Mouse (Mus musculus) testis, adult 2 months (tissue): ENCODE measurements at regions not wholly inside any gene's neighbourhood (a gene's known extent, or its start where the extent isn't known, plus 50 kb on each side); places are given as distances from the start of the nearest gene placed in this dataset.

Source experiments
- H3K27ac ChIP-seq: fragments of 200-500 bp; 2 replicates; pipeline ENCODE4 v1.5.1; 2012; ENCODE audit warnings: low read depth, low read length; ENCODE audit not compliant: control insufficient read depth, insufficient read depth
- H3K27me3 ChIP-seq: fragments of 200-500 bp; 2 replicates; pipeline ENCODE4 v1.6.1; 2012; ENCODE audit warnings: mild to moderate bottlenecking, low read length, moderate library complexity; ENCODE audit not compliant: control insufficient read depth, insufficient read depth
- H3K36me3 ChIP-seq: fragments of 200-500 bp; 2 replicates; pipeline ENCODE4 v1.6.1; 2012; ENCODE audit warnings: mild to moderate bottlenecking, low read length; ENCODE audit not compliant: control insufficient read depth, insufficient read depth
- H3K4me1 ChIP-seq: fragments of 200-500 bp; 2 replicates; pipeline ENCODE4 v1.6.1; 2012; ENCODE audit warnings: low read length; ENCODE audit not compliant: control insufficient read depth, insufficient read depth
- H3K4me3 ChIP-seq: fragments of 200-500 bp; 2 replicates; pipeline ENCODE4 v1.5.1; 2012; ENCODE audit warnings: low read depth, mild to moderate bottlenecking, low read length, moderate library complexity, mixed read lengths; ENCODE audit not compliant: control insufficient read depth
- CTCF ChIP-seq: fragments of 200-500 bp; IDR thresholded peaks from 2 replicates; pipeline ENCODE4 v1.5.1; 2012; ENCODE audit warnings: low read depth, mild to moderate bottlenecking, inconsistent platforms, low read length, moderate library complexity; ENCODE audit not compliant: control insufficient read depth, insufficient read depth, insufficient replicate concordance
- POLR2A ChIP-seq: fragments of 200-500 bp; IDR thresholded peaks from 2 replicates; pipeline ENCODE4 v1.6.1; 2012; ENCODE audit warnings: low read depth, mild to moderate bottlenecking, inconsistent platforms, low read length, moderate library complexity; ENCODE audit not compliant: control insufficient read depth

DNA sequence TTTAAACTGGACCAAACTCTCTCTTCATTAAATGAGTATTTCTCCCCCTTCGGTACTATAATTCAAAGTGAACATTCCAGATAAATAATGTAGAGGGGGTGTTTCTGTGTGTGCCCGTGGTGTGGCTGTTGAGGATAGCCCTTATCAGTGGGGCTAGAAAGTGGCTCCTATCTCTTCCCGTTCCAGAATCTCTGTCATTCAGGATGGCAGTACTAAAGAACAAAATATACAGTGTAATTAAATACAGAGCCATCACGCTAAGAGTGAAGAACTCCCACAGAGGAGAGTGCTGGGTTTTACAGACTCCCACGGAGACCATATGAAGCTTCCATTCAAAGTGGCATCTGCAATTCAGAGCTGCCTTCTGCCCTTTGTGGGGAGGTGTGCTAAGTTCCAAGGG, 229.8 kb downstream of the Gm10295 start:
- Histone ChIP-seq H3K27ac (no peak overlapping the region), H3K4me3 (no peak overlapping the region), H3K36me3 (no peaks in the 10 kb centered on the region), H3K27me3 (no peaks in the 10 kb centered on the region), H3K4me1 (no peaks in the 10 kb centered on the region)
- TF ChIP-seq CTCF (no peak), POLR2A (no peak)

DNA sequence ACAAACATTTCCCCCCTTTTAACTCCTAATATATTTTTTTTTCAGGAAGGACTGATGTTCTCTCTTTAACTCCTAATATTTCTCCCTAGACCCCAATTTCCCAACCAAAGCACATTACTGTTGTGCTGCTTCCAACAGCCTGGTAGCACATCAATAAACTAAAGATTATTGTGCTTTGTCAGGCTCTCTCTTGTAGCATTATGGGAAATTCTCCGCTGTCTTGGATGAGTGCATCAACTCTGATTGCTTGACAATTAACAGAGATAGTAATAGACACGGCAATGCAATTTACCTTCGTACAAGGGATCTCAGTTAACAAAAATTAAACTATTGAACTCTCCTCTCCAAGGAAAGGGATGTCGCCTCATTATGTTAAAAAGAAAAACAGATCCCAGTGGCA, 230.3 kb downstream of the Gm10295 start:
- TF ChIP-seq CTCF (no peak), POLR2A (no peak)
- Histone ChIP-seq H3K4me1 (no peaks in the 10 kb centered on the region), H3K4me3 (no peak overlapping the region), H3K36me3 (no peaks in the 10 kb centered on the region), H3K27me3 (no peaks in the 10 kb centered on the region), H3K27ac (no peak overlapping the region)

DNA sequence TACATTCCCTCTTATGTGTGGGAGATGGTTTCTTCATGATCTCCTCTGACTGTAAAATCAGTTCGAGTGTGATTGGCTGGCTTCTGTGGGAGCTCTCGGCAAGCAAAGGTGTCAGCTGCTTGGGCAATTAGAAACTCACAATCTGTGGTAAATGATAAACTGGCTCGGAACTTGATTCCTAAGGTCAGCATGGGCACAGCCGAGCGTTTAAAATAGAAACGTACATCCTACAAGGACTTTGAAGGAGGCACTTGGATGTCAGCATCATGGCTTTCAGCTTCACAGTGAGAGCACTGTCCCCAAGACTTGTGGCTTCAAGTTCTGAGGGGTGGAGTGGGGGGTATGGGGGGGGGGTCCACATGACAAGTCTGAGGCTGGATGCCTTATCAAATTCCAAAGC, 231.3 kb downstream of the Gm10295 start:
- TF ChIP-seq POLR2A: no peak
- TF ChIP-seq CTCF: no peak
- no peaks in the 10 kb centered on the region for H3K27me3 ChIP-seq
- H3K4me1 ChIP-seq: no peaks in the 10 kb centered on the region
- no peak overlapping the region for H3K27ac ChIP-seq
- no peak overlapping the region for H3K4me3 ChIP-seq
- no peaks in the 10 kb centered on the region for H3K36me3 ChIP-seq

DNA sequence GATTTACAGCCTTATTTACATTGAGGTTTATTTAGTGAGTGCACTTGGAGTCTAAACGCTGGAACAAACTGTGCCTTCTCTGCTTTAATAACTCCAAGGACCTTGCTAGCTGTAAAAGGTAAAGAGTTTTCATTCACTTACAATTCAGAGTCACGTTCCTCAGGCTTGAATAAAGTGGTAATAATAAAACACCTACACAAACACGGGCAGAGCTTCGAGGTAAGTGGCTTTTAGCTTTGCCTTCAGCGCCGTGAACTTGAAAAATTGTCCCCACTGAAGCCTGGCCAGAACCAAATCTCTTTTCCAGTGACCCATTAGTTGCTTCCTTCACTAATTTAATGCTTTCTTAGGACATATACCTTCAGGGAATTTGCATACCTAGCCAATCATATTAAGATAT, 244.2 kb downstream of the Gm10295 start:
- TF ChIP-seq POLR2A (no peak), CTCF (no peak)
- no peaks in the 10 kb centered on the region for H3K4me1 ChIP-seq
- no peak overlapping the region for H3K4me3 ChIP-seq
- H3K27ac ChIP-seq: no peak overlapping the region
- H3K27me3 ChIP-seq: no peaks in the 10 kb centered on the region
- no peaks in the 10 kb centered on the region for H3K36me3 ChIP-seq

DNA sequence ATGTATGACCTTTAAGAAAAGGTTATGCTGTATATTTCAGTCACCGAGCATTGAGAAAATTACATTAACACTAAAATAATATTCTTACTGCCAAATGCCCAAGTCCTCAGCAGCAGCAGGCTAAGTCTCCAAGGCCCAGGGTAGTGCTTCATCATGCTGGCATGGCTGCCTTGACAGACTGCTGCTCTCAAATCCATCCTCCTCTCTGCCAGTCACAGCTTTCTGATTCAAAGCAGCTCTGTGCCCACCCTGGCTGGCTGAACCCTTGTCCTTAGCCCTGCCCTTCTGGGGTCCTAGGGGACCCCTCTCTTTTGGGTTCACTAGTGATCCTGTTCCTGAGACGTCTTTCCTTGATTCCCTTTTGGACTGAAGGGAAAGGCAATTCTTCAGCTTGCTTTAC, 251.0 kb downstream of the Gm10295 start:
- H3K36me3 ChIP-seq: no peaks in the 10 kb centered on the region
- H3K27me3 ChIP-seq: no peaks in the 10 kb centered on the region
- no peaks in the 10 kb centered on the region for H3K4me1 ChIP-seq
- H3K27ac ChIP-seq: no peak overlapping the region
- TF ChIP-seq POLR2A (no peak), CTCF (no peak)
- H3K4me3 ChIP-seq: no peak overlapping the region

DNA sequence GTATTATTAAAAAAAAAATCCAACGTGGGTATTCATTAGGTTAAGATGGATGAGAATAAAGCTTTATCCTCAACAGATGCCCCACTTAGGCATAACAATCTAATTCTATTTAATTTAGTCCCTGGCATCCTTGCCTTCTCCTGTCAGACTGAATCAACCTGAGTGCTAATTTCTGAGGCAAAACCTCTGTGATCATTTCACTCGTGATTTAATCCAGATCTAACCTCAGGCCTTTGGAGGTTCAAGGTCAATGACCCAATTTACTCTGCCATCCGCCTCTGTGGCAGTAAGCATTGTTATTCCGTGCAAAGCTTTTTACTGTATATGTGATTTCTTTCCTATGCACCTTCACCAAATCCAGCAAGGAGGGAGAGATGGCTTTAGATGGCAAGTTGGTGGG, 253.0 kb downstream of the Gm10295 start:
- TF ChIP-seq POLR2A (no peak), CTCF (no peak)
- no peaks in the 10 kb centered on the region for H3K27me3 ChIP-seq
- H3K4me3 ChIP-seq: no peak overlapping the region
- H3K36me3 ChIP-seq: no peaks in the 10 kb centered on the region
- no peak overlapping the region for H3K27ac ChIP-seq
- H3K4me1 ChIP-seq: no peaks in the 10 kb centered on the region

DNA sequence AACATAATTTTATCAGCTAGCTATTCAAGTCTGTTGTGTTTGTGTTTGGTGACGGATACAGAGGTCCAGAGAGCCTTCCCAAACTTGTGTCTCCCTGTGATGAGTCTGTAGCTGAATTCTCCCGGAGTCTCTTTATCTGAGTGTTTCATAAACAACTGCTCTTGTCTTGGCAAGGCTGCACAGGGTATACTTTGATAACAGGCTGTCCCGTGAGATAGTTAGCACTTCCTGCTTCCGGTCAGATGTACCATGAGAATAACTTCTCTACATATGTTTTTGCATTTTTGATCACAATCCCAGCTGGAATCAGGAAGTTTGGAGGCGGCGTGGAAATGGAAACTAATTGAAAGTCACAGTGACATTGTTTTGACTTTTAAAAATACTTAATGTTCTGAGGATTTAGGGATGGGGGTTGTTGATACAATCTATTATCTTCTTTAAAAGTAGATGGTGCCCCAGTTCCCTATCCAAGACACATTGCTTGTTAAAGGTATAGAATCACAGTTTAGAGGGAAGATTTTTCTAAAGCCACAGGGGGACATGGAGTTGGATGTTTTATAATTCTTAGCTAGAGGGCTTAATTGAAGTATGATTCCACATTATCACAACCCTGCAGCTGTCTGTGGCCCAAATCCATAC, 257.9 kb downstream of the Gm10295 start:
- no peak overlapping the region for H3K27ac ChIP-seq
- no peaks in the 10 kb centered on the region for H3K4me1 ChIP-seq
- TF ChIP-seq POLR2A (no peak), CTCF (no peak)
- no peaks in the 10 kb centered on the region for H3K36me3 ChIP-seq
- H3K27me3 ChIP-seq: no peaks in the 10 kb centered on the region
- H3K4me3 ChIP-seq: no peak overlapping the region

DNA sequence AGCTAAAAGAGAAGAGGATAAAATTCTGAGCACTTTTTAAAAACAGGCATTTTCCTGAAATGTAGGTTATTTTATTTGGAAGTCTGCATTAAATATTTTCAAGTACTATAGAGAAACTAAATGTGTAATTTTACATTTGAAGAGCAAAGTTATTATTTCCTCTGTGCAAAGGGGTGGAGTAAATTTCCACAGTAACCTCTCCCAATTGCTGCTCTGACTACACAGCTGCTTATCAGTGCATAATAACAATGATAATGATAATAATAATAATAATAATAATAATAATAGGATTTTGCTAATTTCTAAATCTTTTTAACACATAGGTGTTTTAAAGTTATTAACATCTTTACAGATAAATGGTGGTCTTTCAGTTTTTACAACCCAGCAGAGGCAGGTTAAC, 258.5 kb downstream of the Gm10295 start:
- Histone ChIP-seq H3K27me3 (no peaks in the 10 kb centered on the region), H3K4me3 (no peak overlapping the region), H3K27ac (no peak overlapping the region), H3K4me1 (no peaks in the 10 kb centered on the region), H3K36me3 (no peaks in the 10 kb centered on the region)
- TF ChIP-seq POLR2A (no peak), CTCF (no peak)

DNA sequence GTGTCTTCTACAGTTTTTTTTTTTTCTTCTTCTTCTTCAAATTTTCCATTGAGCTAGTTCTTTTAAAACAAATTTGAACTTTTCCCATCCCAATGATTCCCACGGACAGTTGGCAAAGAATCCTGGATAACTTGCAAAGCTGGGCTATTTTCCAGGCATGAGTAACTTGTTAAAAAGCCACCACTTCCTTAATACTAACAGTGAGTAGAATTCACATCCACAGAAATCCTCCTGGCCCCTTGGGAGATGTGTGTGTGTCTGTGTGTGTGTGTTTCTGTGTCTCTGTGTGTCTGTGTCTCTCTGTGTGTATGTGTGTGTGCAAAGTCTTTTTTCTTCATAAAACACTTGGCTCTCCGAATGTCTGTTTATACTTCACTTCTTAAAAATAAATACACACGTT, 259.0 kb downstream of the Gm10295 start:
- Histone ChIP-seq H3K4me3 (no peak overlapping the region), H3K27me3 (no peaks in the 10 kb centered on the region), H3K4me1 (no peaks in the 10 kb centered on the region), H3K36me3 (no peaks in the 10 kb centered on the region), H3K27ac (no peak overlapping the region)
- TF ChIP-seq POLR2A (no peak), CTCF (no peak)
